Mouse (Mus musculus) megakaryocyte, embryonic 14.5 days (primary cell): ENCODE results near the gene Ntng1.

Experiments
- FLI1 ChIP-seq: IDR thresholded peaks from 2 replicates; pipeline ENCODE4 v1.6.1; 2012; ENCODE audit warnings: low read length, inconsistent platforms, mixed read lengths
- GATA1 ChIP-seq: IDR thresholded peaks from 3 replicates; pipeline ENCODE4 v1.6.1; 2012; ENCODE audit warnings: mixed read lengths, low read length, inconsistent platforms, borderline replicate concordance

GRCm38 (mm10) chr3:109858276-109858675 lies 285.5 kb downstream of the Ntng1 start:
- TF ChIP-seq GATA1 (no peak), FLI1 (no peak)
